Mouse (Mus musculus) embryonic facial prominence, embryonic 12.5 days (tissue): ENCODE results near the gene Gm20219. TPM values are rescaled to one million over a fixed set of nuclear protein-coding genes. Genes with fewer than 3 reads are reported as not detected.
A peak's percentile ranks its signal among the peaks of the same experiment; 100 is the strongest.

Experiments
- ATAC-seq: fragments of 200-750 bp; cut with Nextera tagmentation; 2 replicates; pipeline ENCODE4 v1.8.0; 2017; ENCODE audit not compliant: insufficient number of reproducible peaks, insufficient read depth, low FRiP score, low TSS enrichment
- H3K27ac ChIP-seq: fragments of 300-500 bp; sonication (generic); 2 replicates; pipeline ENCODE4 v1.5.1; 2016; ENCODE audit warnings: mild to moderate bottlenecking
- H3K27me3 ChIP-seq: fragments of 300-500 bp; sonication (generic); 2 replicates; pipeline ENCODE4 v1.6.1; 2016; ENCODE audit warnings: mild to moderate bottlenecking, moderate library complexity
- H3K36me3 ChIP-seq: fragments of 300-500 bp; sonication (generic); 2 replicates; pipeline ENCODE4 v1.6.1; 2016; ENCODE audit warnings: mild to moderate bottlenecking
- H3K4me1 ChIP-seq: fragments of 300-500 bp; sonication (generic); 2 replicates; pipeline ENCODE4 v1.6.1; 2016
- H3K4me2 ChIP-seq: fragments of 300-500 bp; sonication (generic); replicated peaks from 2 replicates; pipeline ENCODE4 v1.6.1; 2016; ENCODE audit warnings: mild to moderate bottlenecking, moderate library complexity
- H3K4me3 ChIP-seq: fragments of 300-500 bp; sonication (generic); 2 replicates; pipeline ENCODE4 v1.5.1; 2016; ENCODE audit warnings: mild to moderate bottlenecking
- H3K9ac ChIP-seq: fragments of 300-500 bp; sonication (generic); 2 replicates; pipeline ENCODE4 v1.6.1; 2016; ENCODE audit warnings: mild to moderate bottlenecking, moderate library complexity
- H3K9me3 ChIP-seq: fragments of 300-500 bp; sonication (generic); 2 replicates; pipeline ENCODE4 v1.6.1; 2016; ENCODE audit warnings: mild to moderate bottlenecking, moderate library complexity
- WGBS: fragments of 180-500 bp; shearing (Covaris S2); methylation state at CpG from one replicate; pipeline ENCODE4 v1.1.7; 2016; 5-methylcytosine and 5-hydroxymethylcytosine counted together
- polyA plus RNA-seq: library from polyadenylated mRNA; unstranded; fragments of >200 nt; fragmentation: Nextera tagmentation; extraction: Ambion mirVana; gene quantifications from 2 replicates; pipeline ENCODE4 v1.2.1, GENCODE M21; 2016

The Gm20219 gene
- polyA plus RNA-seq, 1 experiment from 2014 or later: 1.4 TPM

DNA sequence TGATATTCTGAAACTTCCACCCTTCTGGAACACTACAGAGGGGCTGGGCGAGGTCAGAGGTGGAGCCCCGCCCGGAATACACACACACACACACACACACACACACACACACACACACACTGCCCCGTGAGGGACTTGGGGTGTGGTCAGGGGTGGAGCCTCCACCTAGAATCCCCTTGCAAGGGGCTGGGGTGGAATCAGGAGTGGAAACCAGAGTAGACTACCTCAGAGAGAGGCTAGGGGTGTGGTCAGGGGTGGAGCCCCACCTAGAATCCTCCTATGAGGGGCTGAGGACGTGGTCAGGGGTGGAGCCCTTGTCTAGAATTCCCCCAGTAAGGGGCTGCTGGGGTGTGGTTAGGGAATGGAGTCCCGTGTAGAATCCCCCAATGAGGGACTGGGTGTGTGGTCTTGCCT, 13.6 kb downstream of the Gm20219 start:
- H3K4me1 ChIP-seq: no peaks in the 10 kb centered on the region
- H3K27ac ChIP-seq: no peak overlapping the region
- WGBS: 32% methylated on average over 6 of the region's 6 CpGs
- H3K36me3 ChIP-seq: no peaks in the 10 kb centered on the region
- ATAC-seq: 0 out of 2 replicates have a peak, but pooled peaks have one; percentile 24
- no peaks in the 10 kb centered on the region for H3K27me3 ChIP-seq
- H3K9me3 ChIP-seq: no peaks in the 10 kb centered on the region
- H3K9ac ChIP-seq: no peak overlapping the region
- no peak overlapping the region for H3K4me2 ChIP-seq
- H3K4me3 ChIP-seq: no peak overlapping the region

DNA sequence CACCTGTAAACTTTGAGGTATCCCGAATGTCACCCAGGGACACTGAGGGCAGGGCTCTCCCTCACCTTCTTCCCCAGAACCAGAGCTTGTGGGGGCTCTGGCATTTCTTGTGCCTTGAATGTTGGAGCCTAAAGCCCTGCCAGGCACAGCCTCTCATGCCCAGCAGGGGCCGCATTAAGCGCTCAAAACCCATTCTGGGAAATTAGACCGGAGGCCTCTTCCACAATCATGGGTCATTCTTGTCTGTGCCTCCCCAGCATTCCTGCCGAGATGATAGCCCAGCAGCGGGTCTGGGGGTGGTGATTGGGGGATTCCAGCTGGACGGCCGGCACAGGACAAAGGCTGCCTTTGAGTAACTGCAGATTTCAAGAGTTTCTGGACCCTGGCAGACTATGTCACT, 16.3 kb downstream of the Gm20219 start:
- no peak overlapping the region for H3K4me2 ChIP-seq
- H3K4me1 ChIP-seq: no peaks in the 10 kb centered on the region
- H3K27ac ChIP-seq: no peak overlapping the region
- no peak overlapping the region for H3K9ac ChIP-seq
- H3K9me3 ChIP-seq: no peaks in the 10 kb centered on the region
- WGBS: 19% methylated on average over 8 of the region's 8 CpGs
- H3K27me3 ChIP-seq: no peaks in the 10 kb centered on the region
- ATAC-seq: no peak
- no peaks in the 10 kb centered on the region for H3K36me3 ChIP-seq
- H3K4me3 ChIP-seq: no peak overlapping the region

DNA sequence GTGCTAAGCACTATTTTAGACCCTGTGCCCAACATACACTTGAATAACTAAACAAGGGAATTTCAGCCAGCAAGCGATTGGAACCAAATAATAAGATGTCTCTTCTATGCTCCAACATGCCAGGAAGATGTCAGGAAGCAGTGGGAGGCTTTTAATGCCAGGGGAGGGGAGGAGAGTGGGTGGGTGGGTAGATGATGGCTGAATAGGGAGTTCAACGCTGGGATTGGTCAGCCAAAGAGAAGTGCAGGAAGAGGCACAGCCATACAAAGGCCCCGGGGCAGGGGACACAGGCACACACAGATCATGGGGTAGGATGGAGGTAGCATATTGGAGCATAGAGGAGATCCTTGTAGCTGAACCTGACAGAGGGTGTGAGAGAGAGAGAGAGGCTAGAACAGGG, 17.3 kb downstream of the Gm20219 start:
- Histone ChIP-seq H3K4me2 (no peak overlapping the region), H3K36me3 (no peaks in the 10 kb centered on the region), H3K9me3 (no peaks in the 10 kb centered on the region), H3K27ac (no peak overlapping the region), H3K4me1 (no peaks in the 10 kb centered on the region), H3K9ac (no peak overlapping the region), H3K4me3 (no peak overlapping the region), H3K27me3 (no peaks in the 10 kb centered on the region)
- 67% methylated on average over 3 of the region's 3 CpGs for WGBS
- ATAC-seq: no peak

DNA sequence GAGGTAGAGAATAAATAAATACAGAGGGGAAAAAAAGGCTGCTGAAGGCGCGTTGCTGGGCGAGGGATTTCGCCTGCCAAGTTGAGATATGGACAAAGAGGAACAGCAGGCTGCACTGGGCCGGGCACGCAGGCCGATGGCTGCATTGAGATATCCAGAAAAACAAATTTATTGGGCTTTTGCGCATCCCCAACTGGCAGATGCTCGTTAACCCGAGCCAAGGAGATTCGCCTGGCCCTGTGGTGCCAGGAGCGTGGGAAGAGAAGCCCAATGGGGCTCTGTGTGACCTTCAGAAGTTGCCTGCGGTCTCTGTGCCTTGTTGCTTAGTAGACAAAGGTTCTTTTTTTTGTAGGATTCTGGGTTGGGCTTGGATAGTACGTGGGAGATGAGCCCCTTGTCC, 18.0 kb downstream of the Gm20219 start:
- H3K4me1 ChIP-seq: no peaks in the 10 kb centered on the region
- H3K4me3 ChIP-seq: no peak overlapping the region
- no peak overlapping the region for H3K9ac ChIP-seq
- no peaks in the 10 kb centered on the region for H3K36me3 ChIP-seq
- H3K27ac ChIP-seq: no peak overlapping the region
- ATAC-seq: no peak
- no peaks in the 10 kb centered on the region for H3K27me3 ChIP-seq
- no peaks in the 10 kb centered on the region for H3K9me3 ChIP-seq
- H3K4me2 ChIP-seq: no peak overlapping the region
- WGBS: 64% methylated on average over 14 of the region's 14 CpGs

DNA sequence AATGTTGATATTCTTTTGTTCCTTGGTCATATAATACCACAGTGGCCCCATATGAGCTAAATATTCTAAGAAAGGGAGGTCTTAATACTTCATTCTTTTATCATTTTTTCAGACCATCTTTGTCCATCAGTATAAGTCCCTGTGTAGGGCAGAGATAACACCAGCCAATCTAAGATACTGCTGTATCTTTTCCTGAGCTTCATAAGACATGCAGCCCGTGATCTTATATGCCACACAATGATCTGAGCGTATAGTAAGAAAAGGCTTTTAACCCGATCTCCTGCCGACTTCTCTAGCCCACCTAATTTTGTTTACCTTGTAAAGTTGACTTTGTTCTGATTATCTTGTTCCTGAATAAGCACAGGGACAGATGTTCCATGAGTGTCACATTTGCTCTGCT, 29.2 kb downstream of the Gm20219 start:
- no peaks in the 10 kb centered on the region for H3K36me3 ChIP-seq
- WGBS: 70% methylated on average over 4 of the region's 4 CpGs
- H3K9me3 ChIP-seq: no peaks in the 10 kb centered on the region
- no peak overlapping the region for H3K27ac ChIP-seq
- H3K4me3 ChIP-seq: no peak overlapping the region
- no peaks in the 10 kb centered on the region for H3K4me1 ChIP-seq
- H3K27me3 ChIP-seq: no peaks in the 10 kb centered on the region; the same call in 1 of the 2 replicates
- no peak overlapping the region for H3K4me2 ChIP-seq
- no peak overlapping the region for H3K9ac ChIP-seq
- ATAC-seq: no peak

DNA sequence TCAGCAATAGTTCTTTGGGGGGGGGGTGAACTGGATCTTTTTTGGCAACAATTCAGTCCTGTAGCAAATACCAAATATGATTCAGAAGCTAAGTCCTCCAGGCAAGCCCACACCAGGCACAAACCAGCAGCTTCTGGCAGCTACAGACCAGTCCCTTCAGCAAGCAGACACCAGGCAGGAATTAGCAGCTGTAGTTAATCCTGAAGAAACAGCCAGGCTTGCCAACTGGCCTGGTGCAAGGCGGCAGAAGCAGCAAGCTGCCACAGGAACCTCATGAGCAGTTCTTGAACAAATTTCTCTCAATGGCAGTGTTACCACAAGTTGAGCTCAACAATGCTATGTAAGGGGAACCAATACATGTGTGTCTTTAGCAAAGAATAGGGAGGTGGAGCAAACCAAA, 31.4 kb downstream of the Gm20219 start:
- no peaks in the 10 kb centered on the region for H3K4me1 ChIP-seq
- no peaks in the 10 kb centered on the region; the same call in 1 of the 2 replicates for H3K27me3 ChIP-seq
- no peak overlapping the region for H3K4me2 ChIP-seq
- H3K9ac ChIP-seq: no peak overlapping the region
- H3K9me3 ChIP-seq: no peaks in the 10 kb centered on the region
- no peak overlapping the region for H3K27ac ChIP-seq
- H3K4me3 ChIP-seq: no peak overlapping the region
- WGBS: 48% methylated on average over 1 of the region's 1 CpGs
- no peak for ATAC-seq
- H3K36me3 ChIP-seq: no peaks in the 10 kb centered on the region

DNA sequence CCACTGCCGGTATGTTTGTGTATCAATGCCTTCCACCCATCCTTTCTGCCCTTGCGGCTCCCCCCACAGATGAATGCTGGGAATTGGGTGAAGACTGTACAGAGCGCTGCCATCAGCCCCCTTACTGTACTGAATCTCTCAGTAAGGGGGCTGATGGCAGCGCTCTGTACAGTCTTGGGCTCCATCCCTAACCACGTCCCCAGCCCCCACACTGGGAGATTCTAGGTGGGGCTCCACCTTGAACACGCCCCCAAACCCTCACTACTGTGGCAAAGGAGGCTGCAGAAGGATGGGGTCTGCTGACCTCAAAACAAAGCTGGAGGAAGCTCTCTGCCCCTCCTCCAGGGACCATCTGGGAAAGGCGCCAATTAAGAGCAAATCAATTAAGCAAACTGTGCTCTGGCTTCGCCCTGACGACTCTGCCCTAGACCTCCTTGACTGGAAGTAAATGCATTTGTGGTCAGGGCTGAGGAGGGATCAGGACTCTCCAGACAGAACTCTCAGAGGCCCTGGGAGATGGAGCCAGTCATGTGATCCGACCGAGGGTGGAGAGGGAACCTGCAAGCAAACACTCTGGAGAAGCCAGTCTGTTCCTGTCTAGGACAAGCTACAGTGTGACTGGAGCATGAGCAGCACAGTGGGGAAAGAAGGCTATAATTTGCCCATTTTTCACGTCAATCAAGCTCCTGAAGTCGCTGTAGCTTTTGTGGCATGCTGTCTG, 38.3 kb downstream of the Gm20219 start:
- peaks cover 20% of the 10 kb centered on the region for H3K4me1 ChIP-seq
- no peak overlapping the region for H3K4me3 ChIP-seq
- 10% methylated on average over 13 of the region's 13 CpGs for WGBS
- peak; percentile 75 for ATAC-seq
- H3K27ac ChIP-seq: peak overlapping the region; percentile 54; the same call in 1 of the 2 replicates
- H3K36me3 ChIP-seq: no peaks in the 10 kb centered on the region
- H3K9ac ChIP-seq: 0 out of 2 replicates have a peak overlapping the region, but pooled peaks have one; percentile 12
- H3K4me2 ChIP-seq: peak overlapping the region; percentile 38
- H3K9me3 ChIP-seq: no peaks in the 10 kb centered on the region
- peaks cover 46% of the 10 kb centered on the region for H3K27me3 ChIP-seq

DNA sequence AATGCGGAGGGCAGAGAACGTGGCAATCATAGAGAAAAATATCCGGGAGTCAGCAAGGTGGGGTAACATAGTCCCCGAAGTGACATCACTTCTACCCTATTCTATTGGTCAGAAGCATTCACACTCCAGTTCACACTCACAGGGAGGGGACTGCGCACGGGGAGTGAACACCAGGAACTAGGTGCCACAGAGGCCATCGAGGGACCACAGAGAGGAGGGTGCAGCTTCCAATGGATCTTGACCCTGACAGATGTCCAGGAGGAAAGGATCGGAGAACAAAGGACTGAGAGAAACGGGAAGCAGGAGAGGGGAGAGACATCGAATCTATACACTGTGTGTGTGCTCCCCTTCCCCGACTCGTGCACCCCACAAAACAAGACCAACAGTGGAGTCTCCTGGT, 39.3 kb downstream of the Gm20219 start:
- Histone ChIP-seq H3K27me3 (peaks cover 55% of the 10 kb centered on the region), H3K27ac (no peak overlapping the region), H3K4me2 (no peak overlapping the region), H3K4me3 (no peak overlapping the region), H3K9ac (no peak overlapping the region), H3K4me1 (peaks cover 22% of the 10 kb centered on the region), H3K36me3 (no peaks in the 10 kb centered on the region), H3K9me3 (no peaks in the 10 kb centered on the region)
- no peak for ATAC-seq
- WGBS: 52% methylated on average over 12 of the region's 12 CpGs

DNA sequence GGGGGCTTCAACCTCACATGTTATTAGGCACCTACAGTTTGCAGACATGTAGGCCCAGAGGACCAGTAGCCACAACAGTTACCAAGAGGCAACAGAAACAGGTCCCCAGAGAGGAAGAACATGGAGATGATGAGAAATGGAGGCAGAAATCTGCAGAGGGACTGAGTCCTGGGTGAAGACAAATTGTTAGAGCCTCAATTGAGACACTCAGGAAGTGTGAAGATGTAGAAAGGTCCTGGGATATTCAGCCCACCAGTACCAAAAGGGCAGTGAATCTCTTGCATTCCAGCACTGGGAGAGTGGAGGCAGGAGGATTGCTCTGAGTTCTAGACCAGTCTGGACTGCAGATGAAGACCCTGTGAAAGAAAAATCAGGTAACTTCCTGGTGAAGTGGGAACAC, 39.9 kb downstream of the Gm20219 start:
- no peak for ATAC-seq
- no peak overlapping the region for H3K9ac ChIP-seq
- peaks cover 61% of the 10 kb centered on the region for H3K27me3 ChIP-seq

DNA sequence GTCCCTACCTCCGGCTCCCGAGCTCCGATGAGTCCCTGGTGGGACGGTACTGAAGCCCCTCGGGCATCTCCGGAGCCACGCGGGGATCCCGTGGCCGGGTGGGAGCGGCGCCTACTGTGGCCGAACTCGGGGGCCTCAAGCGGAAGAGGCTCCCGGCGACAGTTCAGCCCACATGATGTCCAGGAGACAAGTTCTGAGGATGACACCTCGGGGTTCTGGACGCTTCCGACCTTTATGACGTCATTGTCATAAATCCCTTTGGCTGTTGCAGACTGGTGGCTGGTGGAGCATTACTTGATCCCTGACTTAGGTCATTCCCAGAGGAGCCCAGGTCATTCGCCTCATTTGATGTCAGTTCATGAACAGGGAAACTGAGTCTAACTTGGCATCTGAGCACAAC, 41.9 kb downstream of the Gm20219 start, which contains the start of gene Znrf4:
TSS of gene Znrf4 (minus strand) at position 122 of the 400 bp plus-strand sequence.
- Histone ChIP-seq H3K4me2 (peak within 1 kb of the TSS; percentile 39), H3K4me1 (peaks cover 29% of the 10 kb centered on the region), H3K9ac (no peak within 1 kb of the TSS), H3K4me3 (peak within 1 kb of the TSS; percentile 26), H3K9me3 (no peaks in the 10 kb centered on the region), H3K36me3 (no peaks in the 10 kb centered on the region), H3K27ac (no peak within 1 kb of the TSS), H3K27me3 (peaks cover 71% of the 10 kb centered on the region)
- no peak for ATAC-seq
- WGBS: 62% methylated on average over 22 of the region's 22 CpGs

More for the DNA sequence above, 39.9 kb downstream of the Gm20219 start:
- Histone ChIP-seq H3K9me3 (no peaks in the 10 kb centered on the region), H3K4me3 (no peak overlapping the region), H3K27ac (no peak overlapping the region), H3K4me2 (no peak overlapping the region), H3K36me3 (no peaks in the 10 kb centered on the region), H3K4me1 (peaks cover 28% of the 10 kb centered on the region)

DNA sequence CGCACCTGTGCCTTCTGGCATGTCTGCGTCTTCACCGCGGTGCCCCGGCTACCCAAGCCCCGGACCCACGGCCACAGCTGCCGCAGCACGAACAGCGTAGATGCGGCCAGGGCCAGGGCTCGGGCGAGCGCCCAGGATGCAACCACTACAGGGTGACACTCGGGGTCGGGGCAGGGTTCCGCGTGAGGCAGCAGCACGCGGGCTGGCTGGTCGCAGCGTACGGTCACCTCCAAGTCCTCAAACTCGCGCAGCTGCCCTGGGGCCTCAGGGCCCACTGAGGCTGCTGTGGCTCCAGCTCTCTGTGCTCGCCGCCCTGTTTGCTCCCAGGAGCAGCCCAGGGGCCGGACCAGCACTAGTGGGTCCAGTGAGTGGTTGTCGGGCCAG, 42.5 kb downstream of the Gm20219 start:
- Histone ChIP-seq H3K27me3 (peaks cover 71% of the 10 kb centered on the region), H3K27ac (no peak overlapping the region)

DNA sequence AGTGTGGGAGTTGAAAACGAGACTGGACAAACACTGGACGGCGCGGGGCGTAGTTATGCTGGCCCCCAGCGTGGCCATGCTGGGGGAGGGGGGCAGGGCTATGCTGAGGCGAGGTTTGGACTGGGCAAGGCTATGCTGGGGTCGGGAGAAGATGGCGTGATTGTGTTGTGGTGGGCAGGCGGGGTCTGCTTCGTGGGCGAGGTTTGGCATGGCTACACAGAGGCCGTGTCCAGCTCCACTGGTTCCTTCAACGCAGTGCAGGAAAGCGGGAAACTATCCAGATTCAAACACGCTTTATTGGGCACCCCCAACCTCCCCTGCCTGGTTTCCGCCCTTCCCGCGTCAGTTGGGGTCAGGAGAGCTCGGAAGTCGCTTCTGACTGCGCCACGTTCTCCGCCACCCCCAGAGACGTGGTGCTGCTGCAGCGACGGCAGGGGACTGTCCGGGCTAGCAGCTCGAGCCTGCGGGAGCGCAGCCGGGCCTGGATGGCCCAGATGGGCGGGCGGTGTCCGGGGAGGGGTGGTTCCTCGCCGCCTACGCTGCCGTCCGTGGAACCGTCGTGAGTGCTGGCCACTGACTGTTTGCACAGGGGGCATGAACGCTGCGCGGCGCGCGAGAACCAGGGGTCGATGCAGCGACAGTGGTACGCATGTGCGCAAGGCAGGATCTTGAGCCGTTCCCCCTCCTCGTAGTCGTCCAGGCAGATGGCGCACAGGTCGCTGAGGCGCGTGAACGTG, 43.0 kb downstream of the Gm20219 start:
- H3K36me3 ChIP-seq: no peaks in the 10 kb centered on the region
- peaks cover 71% of the 10 kb centered on the region for H3K27me3 ChIP-seq
- H3K27ac ChIP-seq: no peak overlapping the region
- peak overlapping the region; percentile 26 for H3K4me3 ChIP-seq
- WGBS: 8% methylated on average over 55 of the region's 60 CpGs
- H3K4me1 ChIP-seq: peaks cover 34% of the 10 kb centered on the region
- H3K4me2 ChIP-seq: peak overlapping the region; percentile 39
- no peak for ATAC-seq
- H3K9ac ChIP-seq: no peak overlapping the region
- H3K9me3 ChIP-seq: no peaks in the 10 kb centered on the region

More for the DNA sequence above, 42.5 kb downstream of the Gm20219 start:
- Histone ChIP-seq H3K9me3 (no peaks in the 10 kb centered on the region), H3K9ac (no peak overlapping the region), H3K36me3 (no peaks in the 10 kb centered on the region), H3K4me3 (peak overlapping the region; percentile 26), H3K4me1 (peaks cover 35% of the 10 kb centered on the region), H3K4me2 (peak overlapping the region; percentile 39)
- no peak for ATAC-seq
- 28% methylated on average over 29 of the region's 29 CpGs for WGBS
